Mouse (Mus musculus) erythroblast, embryonic 14.5 days (primary cell): ENCODE data around the gene Tmem108.

ENCODE experiments used
- GATA1 ChIP-seq: IDR thresholded peaks from 2 replicates; pipeline ENCODE4 v1.6.1; 2012; ENCODE audit warnings: low read length, inconsistent platforms, mixed read lengths
- TAL1 ChIP-seq: IDR thresholded peaks from 3 replicates; pipeline ENCODE4 v1.6.1; 2012; ENCODE audit warnings: low read length, inconsistent platforms, mixed read lengths

GRCm38 (mm10) chr9:103480044-103480576, 281.5 kb downstream of the Tmem108 start, which contains the start of gene Bfsp2:
- TF ChIP-seq GATA1 (no peak), TAL1 (no peak)
